Mouse (Mus musculus) brain, embryonic 14.5 days (tissue): ENCODE results near the gene Cntd1. TPM values are rescaled to one million over a fixed set of nuclear protein-coding genes. Genes with fewer than 3 reads are reported as not detected.
A peak's percentile ranks its signal among the peaks of the same experiment; 100 is the strongest.

Source experiments
- DNase-seq: peaks from one replicate; pipeline ENCODE4 v3.0.0-alpha.2; 2011; ENCODE audit warnings: low read depth
- CTCF ChIP-seq: fragments of 200-500 bp; IDR thresholded peaks from 2 replicates; pipeline ENCODE4 v1.5.1; 2012; ENCODE audit warnings: inconsistent platforms, mild to moderate bottlenecking, moderate library complexity, borderline replicate concordance; ENCODE audit not compliant: insufficient read depth, insufficient read length; ENCODE audit errors: extremely low read depth
- POLR2A ChIP-seq: fragments of 200-500 bp; IDR thresholded peaks from 2 replicates; pipeline ENCODE4 v1.6.1; 2012; ENCODE audit warnings: mild to moderate bottlenecking, inconsistent platforms, borderline replicate concordance; ENCODE audit not compliant: poor library complexity, insufficient read depth, insufficient read length, severe bottlenecking; ENCODE audit errors: extremely low read depth
- polyA plus RNA-seq: library from polyadenylated mRNA; depleted of rRNA; stranded (reverse); fragments of >200 nt; gene quantifications from 2 replicates; pipeline ENCODE4 v1.2.3, GENCODE M21; 2012

Gene Cntd1
- polyA plus RNA-seq, 1 experiment, result 0.53 TPM

DNA sequence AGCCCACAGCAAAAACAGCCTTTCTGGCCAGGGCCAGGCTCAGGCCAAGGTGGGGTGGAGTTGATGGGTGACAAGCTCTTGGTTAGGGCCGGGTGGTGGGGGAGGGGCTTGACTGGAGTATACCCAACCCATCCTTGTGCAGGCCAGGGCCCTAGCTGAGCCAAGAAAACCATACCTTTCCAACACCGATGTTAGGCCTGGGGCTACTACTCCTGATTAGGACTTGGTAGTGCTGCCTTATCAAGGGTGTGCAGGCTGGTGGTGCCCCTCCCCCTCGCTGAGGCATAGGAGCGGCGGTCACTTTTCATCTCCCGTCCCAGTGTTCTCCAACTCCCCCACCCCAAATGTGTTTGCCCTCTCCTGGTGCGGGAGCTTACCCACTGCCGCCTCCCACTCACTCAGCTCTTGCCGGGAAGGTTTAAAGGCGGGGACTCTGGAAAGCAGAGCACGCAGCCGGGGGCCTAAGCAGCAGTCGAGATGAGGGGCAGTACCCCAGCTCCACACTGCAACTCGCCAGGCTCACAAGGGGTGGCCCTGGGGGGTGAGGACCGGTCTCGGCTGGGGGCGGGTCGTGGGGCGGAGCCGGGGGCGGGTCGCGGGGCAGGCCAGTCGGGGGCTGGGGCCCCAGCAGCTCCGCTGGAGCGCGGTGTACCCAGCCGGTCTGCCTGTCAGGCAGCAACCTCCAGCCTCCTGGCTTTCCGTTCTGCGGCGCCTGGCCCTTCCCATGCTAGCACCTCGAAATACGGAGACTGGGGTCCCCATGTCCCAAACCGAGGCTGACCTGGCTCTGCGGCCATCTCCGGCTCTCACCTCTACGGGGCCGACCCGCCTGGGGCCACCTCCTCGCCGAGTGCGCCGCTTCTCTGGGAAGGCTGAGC, 18.6 kb upstream of the Cntd1 start, which contains the start of gene Wnk4:
Wnk4 (plus strand) TSS at position 620 of the 878 bp plus-strand sequence.
- TF ChIP-seq CTCF (no peak), POLR2A (0 out of 2 replicates have a peak, but pooled peaks have one; percentile 5)
- DNase-seq, result peak; percentile 73

DNA sequence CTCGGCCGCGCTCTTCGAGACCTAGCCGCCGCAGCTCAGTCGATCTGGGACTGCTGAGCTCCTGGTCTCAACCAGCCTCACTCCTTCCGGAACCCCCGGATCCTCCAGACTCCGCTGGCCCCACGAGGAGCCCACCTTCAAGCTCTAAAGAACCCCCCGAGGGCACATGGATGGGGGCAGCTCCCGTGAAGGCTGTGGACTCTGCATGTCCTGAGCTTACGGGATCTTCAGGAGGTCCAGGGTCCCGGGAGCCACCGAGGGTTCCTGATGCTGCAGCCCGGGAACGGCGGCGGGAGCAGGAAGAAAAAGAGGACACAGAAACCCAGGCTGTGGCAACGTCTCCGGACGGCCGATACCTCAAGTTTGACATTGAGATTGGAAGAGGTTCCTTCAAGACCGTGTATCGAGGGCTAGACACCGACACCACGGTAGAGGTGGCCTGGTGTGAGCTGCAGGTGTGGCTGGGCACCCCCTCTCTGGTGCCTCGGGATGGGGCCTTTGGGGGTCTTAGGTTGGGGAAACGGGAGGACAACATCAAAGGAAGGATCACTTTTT, 17.9 kb upstream of the Cntd1 start:
- no peak for DNase-seq
- no peak for TF ChIP-seq POLR2A
- no peak for TF ChIP-seq CTCF

GRCm38 (mm10) chr11:101262272-101262967, 16.4 kb upstream of the Cntd1 start:
- no peak for DNase-seq
- no peak for TF ChIP-seq POLR2A
- TF ChIP-seq CTCF, result no peak

DNA sequence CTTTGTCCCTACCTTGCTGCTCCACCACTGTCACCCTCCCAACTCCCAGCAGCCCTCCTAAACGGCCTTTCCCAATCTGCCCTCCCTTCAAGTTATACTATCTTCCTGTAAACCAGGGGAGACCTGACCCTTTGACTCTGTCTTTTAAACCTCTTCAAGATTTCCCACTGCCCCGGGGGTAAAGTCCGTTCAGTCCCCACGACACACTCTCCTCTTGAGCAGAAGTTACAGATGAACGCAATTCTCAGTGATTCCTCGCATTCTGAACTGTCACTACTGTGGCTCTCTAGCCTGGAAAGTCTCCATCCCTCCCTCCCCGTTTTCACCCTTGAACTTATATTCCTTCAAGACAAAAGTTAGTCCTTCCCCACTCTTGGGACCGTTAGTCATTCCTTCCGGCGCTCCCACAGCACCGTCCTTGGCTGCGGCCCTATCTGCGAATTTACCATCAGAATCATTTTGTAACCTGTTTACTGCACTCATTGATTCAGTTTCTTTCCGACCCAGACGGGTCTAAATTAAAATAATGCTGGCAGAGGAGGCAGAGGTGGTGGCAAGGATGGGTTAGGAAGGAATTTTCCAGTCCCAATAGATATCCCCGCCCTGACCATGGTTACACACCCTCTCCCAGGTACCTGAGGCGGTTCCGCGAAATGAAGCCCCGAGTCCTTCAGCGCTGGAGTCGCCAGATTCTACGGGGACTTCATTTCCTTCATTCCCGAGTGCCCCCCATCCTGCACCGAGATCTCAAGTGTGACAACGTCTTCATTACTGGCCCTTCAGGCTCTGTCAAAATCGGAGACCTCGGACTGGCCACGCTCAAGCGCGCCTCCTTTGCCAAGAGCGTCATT, 15.4 kb upstream of the Cntd1 start:
- TF ChIP-seq CTCF (no peak), POLR2A (no peak)
- DNase-seq, result no peak

DNA sequence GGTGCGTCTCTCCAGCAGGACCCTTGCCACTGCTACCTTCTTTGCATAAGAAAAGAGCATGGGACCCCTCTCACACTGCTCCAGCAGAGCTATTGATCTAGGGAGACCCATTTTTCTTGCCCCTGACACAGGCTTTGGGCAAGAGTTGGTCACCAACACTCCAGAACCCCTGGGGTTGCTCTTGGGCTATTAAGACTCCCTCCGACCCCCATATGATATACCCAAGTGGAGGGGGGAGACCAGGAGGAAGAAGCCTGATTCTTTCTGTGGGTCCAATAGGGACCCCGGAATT, 14.9 kb upstream of the Cntd1 start:
- no peak for TF ChIP-seq CTCF
- TF ChIP-seq POLR2A, result no peak
- DNase-seq, result no peak

- TF ChIP-seq POLR2A (no peak), CTCF (no peak)
- no peak for DNase-seq
Observed at GRCm38 (mm10) chr11:101264954-101265471, 13.8 kb upstream of the Cntd1 start.

- no peak for DNase-seq
- TF ChIP-seq POLR2A (no peak), CTCF (no peak)
Observed at GRCm38 (mm10) chr11:101265906-101266305, 12.9 kb upstream of the Cntd1 start.

DNA sequence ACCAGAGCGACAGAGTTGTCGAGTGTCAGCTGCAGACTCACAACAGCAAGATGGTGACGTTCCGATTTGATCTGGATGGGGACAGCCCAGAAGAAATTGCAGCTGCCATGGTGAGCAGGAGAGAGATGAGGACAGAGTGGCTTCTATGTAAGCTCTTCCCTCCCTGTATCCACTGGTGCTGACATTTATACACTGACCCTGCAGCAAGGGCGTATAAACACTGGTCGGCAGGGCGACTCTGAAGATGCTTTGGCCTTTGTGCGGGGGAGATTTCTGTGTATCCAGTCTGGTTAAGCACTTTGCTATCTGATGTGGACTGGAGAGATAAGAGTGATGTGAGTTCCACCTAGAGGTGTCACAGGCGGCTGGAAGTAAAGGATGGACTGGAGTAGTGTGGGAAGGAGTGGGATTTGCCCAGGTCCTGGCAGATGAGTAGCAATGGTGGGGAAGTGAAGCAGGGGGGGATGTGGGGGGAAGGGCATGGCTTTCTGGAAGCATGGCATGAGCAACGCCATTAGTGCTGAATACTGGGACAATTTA, 9.2 kb upstream of the Cntd1 start:
- peak; percentile 71 for DNase-seq
- TF ChIP-seq POLR2A (no peak), CTCF (no peak)

DNA sequence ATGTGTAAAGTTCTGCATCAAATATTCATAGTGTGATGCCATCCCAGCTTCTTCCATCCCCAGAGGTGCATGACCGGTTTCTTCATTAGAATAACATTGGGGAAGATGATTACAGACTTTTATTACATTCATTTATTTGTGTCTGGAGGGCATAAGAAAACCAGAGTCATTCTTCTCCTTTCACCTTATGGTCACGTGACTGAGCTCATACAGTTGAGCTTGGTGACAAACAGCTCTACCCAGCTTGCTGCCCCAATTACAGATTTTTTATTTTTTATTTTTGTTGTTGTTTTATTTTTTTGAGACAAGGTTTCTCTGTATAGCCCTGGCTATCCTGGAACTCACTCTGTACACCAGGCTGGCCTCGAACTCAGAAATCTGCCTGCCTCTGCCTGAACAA, 6.4 kb upstream of the Cntd1 start:
- TF ChIP-seq CTCF (no peak), POLR2A (no peak)
- no peak for DNase-seq

DNA sequence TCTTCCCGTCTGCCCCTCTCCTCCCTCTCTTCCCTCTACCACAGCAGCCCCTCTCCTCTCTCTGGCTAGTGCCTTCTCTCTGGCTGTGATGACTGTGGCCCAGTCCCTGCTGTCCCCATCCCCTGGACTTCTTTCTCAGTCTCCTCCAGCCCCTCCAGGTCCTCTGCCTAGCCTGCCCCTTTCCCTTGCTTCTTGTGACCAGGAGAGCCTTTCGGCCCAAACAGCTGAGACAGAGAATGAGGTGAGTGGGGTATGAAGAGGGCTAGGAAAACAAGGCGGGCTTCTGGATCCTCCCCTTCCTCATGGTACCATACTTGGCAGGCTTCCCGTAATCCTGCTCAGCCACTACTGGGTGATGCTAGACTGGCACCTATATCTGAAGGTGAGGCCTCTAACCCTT, 3.5 kb upstream of the Cntd1 start:
- no peak for DNase-seq
- TF ChIP-seq CTCF (no peak), POLR2A (no peak)
